Mouse (Mus musculus): Measurements from ENCODE around the gene Rcan1.

Rcan1 gene

DNA sequence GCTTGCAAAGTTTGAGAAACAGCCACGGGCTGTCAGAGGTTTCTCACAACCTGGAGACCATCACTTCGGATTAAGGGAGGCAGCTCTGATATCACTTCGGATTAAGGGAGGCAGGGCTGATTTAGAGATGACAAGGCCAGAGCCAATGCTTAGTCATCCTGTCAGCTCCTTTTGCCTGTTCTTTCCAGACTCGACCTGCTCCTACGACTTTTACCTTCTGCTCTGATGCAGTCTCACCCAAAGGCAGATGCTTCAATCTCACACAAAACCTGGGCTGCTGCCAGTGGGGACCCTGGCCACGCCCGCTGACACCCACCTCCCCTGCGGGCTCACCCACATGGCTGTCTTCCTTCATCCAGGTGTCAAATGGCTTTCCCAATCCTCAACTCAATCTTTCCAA lies 68.5 kb downstream of the Rcan1 start:
- DNase-seq (ENCODE audit: extremely low read depth, low read depth, low spot score), result peak; percentile 43

DNA sequence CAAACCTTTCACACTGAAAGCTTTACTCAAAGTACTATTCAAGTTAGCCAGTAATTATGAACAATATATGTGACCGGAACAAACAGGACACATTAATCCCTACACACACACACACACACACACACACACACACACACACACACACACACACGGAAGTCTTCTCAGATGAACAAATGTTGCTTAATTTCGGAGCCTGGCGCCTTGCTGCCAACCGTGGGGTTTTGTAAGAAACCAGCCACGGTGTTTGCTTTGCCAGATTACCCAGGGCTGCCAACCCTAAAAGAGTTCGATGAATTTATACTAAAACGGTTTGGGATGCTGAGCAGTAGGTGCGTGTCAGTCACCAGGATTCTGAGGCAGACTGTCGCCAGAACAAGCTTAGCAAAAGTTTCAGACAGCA lies 69.5 kb downstream of the Rcan1 start:
- DNase-seq (ENCODE audit: extremely low read depth, low read depth, low spot score), result peak; percentile 54

GRCm38 (mm10) chr16:92399490-92400458 lies 70.9 kb downstream of the Rcan1 start:
- DNase-seq (ENCODE audit: extremely low read depth, low read depth, low spot score), result peak; percentile 70

DNA sequence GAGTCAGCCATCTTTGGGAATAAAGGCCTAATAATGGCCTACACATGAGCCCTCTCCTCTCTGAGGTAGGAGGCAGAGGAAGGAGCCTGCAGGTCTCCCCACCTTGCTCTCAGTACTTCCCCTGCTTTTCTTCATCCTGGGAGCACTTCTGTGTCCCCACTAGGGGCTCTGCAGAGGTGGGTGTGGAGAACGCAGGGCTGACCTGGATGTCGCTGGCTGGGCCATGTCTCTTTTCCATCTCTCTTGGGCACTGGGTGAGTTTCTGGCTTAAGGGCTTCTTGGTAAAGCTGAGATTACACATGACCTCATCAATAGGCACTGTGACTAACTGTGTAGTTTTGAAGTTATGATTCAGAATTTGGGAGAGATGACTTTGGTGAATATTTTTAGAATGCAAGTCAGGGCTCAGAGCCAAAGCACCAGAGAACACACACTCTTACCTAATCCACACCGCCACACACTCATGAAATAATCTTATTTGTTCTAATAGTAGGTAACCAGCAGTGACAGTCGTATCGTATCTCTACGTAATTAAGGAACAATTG lies 72.0 kb downstream of the Rcan1 start:
- peak; percentile 33 for DNase-seq (ENCODE audit: extremely low read depth, low read depth, low spot score)

- peak; percentile 85 for DNase-seq (ENCODE audit: extremely low read depth, low read depth, low spot score)
Observed at GRCm38 (mm10) chr16:92397745-92398573, 72.7 kb downstream of the Rcan1 start.

DNA sequence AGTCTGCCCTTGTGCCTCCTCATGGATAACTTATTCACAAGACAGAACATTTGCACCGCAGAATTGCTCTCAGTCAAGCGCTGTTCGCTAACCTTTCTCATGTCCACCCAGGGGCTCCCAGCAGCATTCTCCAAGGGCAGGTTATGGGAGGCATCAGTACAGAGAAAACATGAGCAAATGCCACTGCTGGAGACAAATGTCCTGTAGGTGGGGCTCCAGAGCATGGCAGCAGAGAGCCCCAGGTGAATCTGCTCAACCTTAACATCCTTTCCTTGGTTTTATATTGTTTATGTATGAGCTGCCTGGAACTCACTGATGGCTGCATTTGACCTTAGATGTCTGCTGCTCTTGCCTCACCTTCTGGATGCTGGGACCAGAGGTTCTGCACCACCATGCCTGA lies 76.9 kb downstream of the Rcan1 start:
- no peak for DNase-seq (ENCODE audit: extremely low read depth, low read depth, low spot score)

DNA sequence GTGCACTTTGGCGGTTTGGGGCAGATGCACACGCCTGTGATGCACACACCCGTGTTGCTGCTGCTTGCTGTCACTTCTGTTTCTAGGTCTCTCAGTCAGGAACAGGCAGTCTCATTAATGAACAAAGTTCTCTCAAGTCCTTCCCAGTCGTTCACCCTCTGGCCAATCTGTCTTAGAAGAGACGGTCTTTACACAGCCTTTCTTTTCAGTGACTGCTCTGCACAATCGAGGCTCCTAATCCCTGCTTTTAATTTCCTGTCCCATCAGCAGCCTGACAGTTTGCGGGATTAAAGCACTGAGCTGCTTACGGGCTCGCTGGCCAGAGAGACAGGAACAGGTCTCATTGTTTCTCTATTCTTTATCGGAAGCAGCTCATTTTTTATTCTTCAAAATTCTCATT lies 83.0 kb downstream of the Rcan1 start:
- no peak for DNase-seq (ENCODE audit: extremely low read depth, low read depth, low spot score)

DNA sequence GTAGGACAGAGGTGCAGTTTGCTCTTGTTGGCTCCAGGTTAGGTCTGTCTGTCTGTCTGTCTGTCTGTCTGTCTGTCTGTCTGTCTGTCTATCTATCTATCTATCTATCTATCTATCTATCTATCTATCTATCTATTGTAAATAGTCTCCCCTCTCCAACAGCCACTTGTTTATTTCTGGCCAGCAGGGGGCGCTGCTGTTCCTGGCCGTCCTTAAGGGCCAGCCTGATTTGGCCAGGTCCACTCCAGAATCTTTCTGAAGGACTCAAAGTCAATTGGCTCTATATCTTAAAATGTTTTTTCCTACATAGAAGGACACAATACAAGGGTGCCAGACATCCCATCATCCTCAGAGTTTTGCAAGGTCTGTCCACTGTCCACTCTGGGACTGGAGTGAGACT lies 85.6 kb downstream of the Rcan1 start:
- DNase-seq (ENCODE audit: extremely low read depth, low read depth, low spot score), result no peak

DNA sequence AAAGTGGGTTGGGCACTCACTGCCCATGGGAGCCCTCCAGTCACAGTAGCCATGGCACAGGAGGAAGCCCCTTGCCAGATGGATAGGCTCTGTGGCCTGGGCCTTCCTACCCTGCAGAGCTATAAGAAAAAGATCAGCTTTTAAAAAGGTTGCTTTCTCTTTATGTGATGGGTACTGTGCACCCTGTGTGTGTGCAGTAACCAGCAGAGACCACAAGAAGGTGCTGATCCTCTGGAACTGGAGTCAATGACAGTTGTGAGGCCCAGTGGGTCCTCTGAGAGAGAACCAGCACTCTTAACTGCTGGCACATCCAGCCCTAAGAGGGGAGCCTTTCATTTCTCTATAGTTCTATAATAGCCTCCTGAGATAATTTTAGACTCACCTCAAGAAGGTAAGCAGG lies 87.3 kb downstream of the Rcan1 start:
- no peak for DNase-seq (ENCODE audit: extremely low read depth, low read depth, low spot score)

GRCm38 (mm10) chr16:92382508-92382907 lies 88.2 kb downstream of the Rcan1 start:
- DNase-seq (ENCODE audit: extremely low read depth, low read depth, low spot score), result no peak

- no peak for DNase-seq (ENCODE audit: extremely low read depth, low read depth, low spot score)
Observed at GRCm38 (mm10) chr16:92381092-92381491, 89.6 kb downstream of the Rcan1 start.

- peak; percentile 39 for DNase-seq (ENCODE audit: extremely low read depth, low read depth, low spot score)
Observed at GRCm38 (mm10) chr16:92376976-92377375, 93.7 kb downstream of the Rcan1 start.

DNA sequence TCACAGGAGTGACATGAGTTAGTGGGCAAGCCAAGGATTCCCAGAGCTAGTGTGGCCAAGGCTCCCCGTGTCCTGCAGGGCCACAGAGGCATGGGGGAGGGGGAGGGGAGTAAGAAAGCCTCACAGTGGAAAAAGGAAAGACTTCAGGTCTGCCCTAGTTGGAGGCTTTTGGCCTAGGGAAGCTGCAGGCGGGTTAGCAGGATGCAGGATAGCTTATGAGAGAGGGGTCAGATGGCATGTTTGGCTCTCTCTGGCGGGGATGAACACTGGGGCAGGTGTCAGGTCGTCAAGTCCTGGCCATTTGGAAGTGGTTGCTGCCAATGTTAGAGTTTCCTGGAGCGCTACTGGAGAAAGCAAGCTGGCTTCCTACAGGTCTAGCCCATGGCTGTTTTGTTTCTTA lies 99.0 kb downstream of the Rcan1 start:
- no peak for DNase-seq (ENCODE audit: extremely low read depth, low read depth, low spot score)

GRCm38 (mm10) chr16:92369260-92369659 lies 101.4 kb downstream of the Rcan1 start:
- no peak for DNase-seq (ENCODE audit: extremely low read depth, low read depth, low spot score)

- DNase-seq (ENCODE audit: extremely low read depth, low read depth, low spot score), result no peak
Observed at GRCm38 (mm10) chr16:92365477-92365876, 105.2 kb downstream of the Rcan1 start.

DNA sequence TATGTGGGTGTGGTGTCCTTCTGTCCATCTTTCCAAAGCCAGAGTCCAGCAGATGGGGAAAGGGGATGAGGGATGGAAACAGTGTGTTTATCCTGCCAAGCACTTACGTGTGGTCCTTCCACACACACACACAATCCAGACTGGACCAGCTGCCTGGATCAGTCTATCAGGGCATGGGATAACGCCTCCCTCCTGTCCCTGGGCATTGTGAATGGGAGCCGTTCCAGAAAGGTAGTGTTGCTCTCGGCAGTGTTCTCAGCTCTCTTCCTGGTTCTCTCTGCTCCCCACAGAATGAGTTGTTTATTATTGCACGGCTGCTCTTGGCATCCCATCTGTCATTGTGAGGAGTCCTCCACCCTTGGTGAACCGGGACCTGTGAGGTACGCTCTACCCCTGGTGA lies 110.0 kb downstream of the Rcan1 start:
- no peak for DNase-seq (ENCODE audit: extremely low read depth, low read depth, low spot score)

GRCm38 (mm10) chr16:92359229-92359628 lies 111.4 kb downstream of the Rcan1 start, which contains the start of gene Kcne1:
Kcne1 (minus strand) TSS chr16:92359468.
- DNase-seq (ENCODE audit: extremely low read depth, low read depth, low spot score), result no peak

DNA sequence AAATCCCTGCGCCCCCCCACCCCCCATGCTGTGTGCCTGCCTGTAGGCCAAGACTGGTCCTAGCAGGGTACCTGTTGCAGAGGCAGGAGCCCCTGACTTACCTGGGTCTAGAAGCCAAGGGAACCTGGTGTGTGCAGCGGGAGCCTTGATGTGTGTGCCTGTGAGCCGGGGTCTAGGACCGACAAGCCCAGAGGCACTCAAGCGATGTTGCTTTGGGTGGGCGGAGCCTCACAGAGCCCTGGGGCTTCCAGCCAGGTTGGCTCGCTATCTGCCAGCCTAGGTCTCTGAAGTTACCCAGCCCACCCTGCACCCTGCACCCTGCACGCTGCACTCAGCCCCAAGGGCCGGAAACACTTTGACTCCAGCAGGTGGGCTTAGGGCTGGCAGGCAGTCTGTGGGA lies 111.9 kb downstream of the Rcan1 start:
- no peak for DNase-seq (ENCODE audit: extremely low read depth, low read depth, low spot score)

DNA sequence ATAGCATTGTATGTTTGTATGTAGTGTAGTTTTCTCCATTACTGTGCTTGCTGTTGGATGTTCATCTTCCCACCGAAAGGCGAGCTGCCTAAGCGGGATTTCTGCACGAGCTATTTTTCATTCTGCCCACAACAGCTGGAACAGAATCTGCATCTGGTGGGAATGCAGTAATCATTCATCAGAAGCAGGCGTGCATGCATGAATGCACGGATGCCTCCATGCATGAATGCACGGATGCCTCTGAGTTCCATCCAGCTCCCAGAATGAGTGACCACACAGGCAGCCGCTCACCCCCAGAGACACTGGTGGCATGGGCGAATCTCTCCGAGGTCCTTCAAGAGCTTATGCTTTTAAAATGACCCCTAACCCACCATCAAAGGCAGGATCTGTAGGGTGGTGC lies 113.1 kb downstream of the Rcan1 start:
- DNase-seq (ENCODE audit: extremely low read depth, low read depth, low spot score), result no peak

DNA sequence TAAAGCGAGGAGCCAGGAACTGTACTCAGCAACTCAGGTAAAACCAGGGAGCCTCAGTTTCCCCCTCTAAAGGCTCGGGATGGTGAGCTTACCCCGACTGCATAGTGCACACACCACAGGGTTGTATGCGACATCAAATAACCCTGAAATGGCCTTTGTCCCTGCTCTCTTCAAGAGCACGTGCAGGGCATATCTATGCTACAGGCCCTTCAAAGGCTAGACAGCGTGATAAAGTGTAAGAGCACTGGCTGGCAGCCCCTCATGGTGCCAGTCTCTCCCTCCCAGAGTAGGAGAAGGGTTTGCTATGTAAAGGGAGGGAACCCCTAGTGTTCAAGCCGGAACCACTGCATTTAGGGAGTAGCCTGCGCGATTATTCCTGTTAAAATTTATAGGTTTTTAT lies 113.6 kb downstream of the Rcan1 start:
- no peak for DNase-seq (ENCODE audit: extremely low read depth, low read depth, low spot score)

GRCm38 (mm10) chr16:92355982-92356381 lies 114.7 kb downstream of the Rcan1 start:
- DNase-seq (ENCODE audit: extremely low read depth, low read depth, low spot score), result no peak

GRCm38 (mm10) chr16:92355366-92355765 lies 115.3 kb downstream of the Rcan1 start:
- no peak for DNase-seq (ENCODE audit: extremely low read depth, low read depth, low spot score)
